Mouse (Mus musculus) MEL (cell line): Measurements from ENCODE around the gene Trem2. TPM values are rescaled to one million over a fixed set of nuclear protein-coding genes. Genes with fewer than 3 reads are reported as not detected.
"Not testable (repeated sequence)": the region's sequence is repeated elsewhere in the genome, so short reads cannot be mapped to it uniquely, and the experiment has no call there.

ENCODE experiments used
- DNase-seq: peaks from one replicate; pipeline ENCODE4 v3.0.0; 2011; ENCODE audit warnings: low read depth, low spot score
- H3K27ac ChIP-seq: 2 replicates; pipeline ENCODE4 v1.5.1; 2012; ENCODE audit warnings: low read depth, mild to moderate bottlenecking, control low read depth, low read length, moderate library complexity; ENCODE audit not compliant: control insufficient read depth
- H3K27me3 ChIP-seq, 2 experiments: fragments of 150-350 bp in 1 of 2; sonication (generic) in 1 of 2; 2 replicates each; pipeline ENCODE4 v1.6.1; 2012; ENCODE audit warnings: low read length in 2 of 2, mild to moderate bottlenecking in 2 of 2, improper control_type of control experiment in 1 of 2, moderate library complexity in 1 of 2; ENCODE audit not compliant: insufficient read depth in 2 of 2, control insufficient read depth in 1 of 2
- H3K36me3 ChIP-seq, 2 experiments: 2 replicates each; pipeline ENCODE4 v1.6.1; 2012 to 2014; ENCODE audit warnings: low read length in 2 of 2, improper control_type of control experiment in 1 of 2, inconsistent platforms in 1 of 2, mild to moderate bottlenecking in 1 of 2; ENCODE audit not compliant: insufficient read depth in 2 of 2, control insufficient read depth in 1 of 2
- H3K4me1 ChIP-seq, 2 experiments: fragments of 150-350 bp in 1 of 2; sonication (generic) in 1 of 2; 2 replicates each; pipeline ENCODE4 v1.6.1; 2012; ENCODE audit warnings: low read length in 2 of 2, improper control_type of control experiment in 1 of 2, mild to moderate bottlenecking in 1 of 2; ENCODE audit not compliant: insufficient read depth in 2 of 2, control insufficient read depth in 1 of 2
- H3K4me3 ChIP-seq, 2 experiments: fragments of 150-350 bp in 1 of 2; sonication (generic) in 1 of 2; 2 replicates each; pipeline ENCODE4 v1.5.1; 2012; ENCODE audit warnings: low read depth in 2 of 2, low read length in 2 of 2, mild to moderate bottlenecking in 2 of 2, moderate library complexity in 2 of 2, control low read depth in 1 of 2, improper control_type of control experiment in 1 of 2; ENCODE audit not compliant: control insufficient read depth in 1 of 2, insufficient read depth in 1 of 2
- H3K79me2 ChIP-seq: 2 replicates; pipeline ENCODE4 v1.6.1; 2012; ENCODE audit warnings: mild to moderate bottlenecking, low read length, moderate library complexity; ENCODE audit not compliant: control insufficient read depth, poor library complexity, insufficient read depth
- H3K9ac ChIP-seq: 2 replicates; pipeline ENCODE4 v1.6.1; 2012; ENCODE audit warnings: low read depth, mild to moderate bottlenecking, control low read depth, low read length, moderate library complexity; ENCODE audit not compliant: control insufficient read depth, poor library complexity, severe bottlenecking
- H3K9me3 ChIP-seq: fragments of 150-350 bp; sonication (generic); replicated peaks from 2 replicates; pipeline ENCODE4 v1.6.1; 2012; ENCODE audit warnings: mild to moderate bottlenecking, low read length, improper control_type of control experiment, moderate library complexity; ENCODE audit not compliant: insufficient read depth
- BHLHE40 ChIP-seq: IDR thresholded peaks from 2 replicates; pipeline ENCODE4 v1.6.1; 2012; ENCODE audit warnings: low read depth, mild to moderate bottlenecking, inconsistent platforms, low read length, improper control_type of control experiment, borderline replicate concordance
- ELF1 ChIP-seq: IDR thresholded peaks from 2 replicates; pipeline ENCODE4 v1.6.1; 2014; ENCODE audit warnings: low read depth, mild to moderate bottlenecking, inconsistent platforms, low read length, improper control_type of control experiment, moderate library complexity
- EP300 ChIP-seq, 2 experiments: IDR thresholded peaks; 2 replicates each; pipeline ENCODE4 v1.6.1; 2011; ENCODE audit warnings: improper control_type of control experiment in 2 of 2, low read length in 2 of 2, low read depth in 1 of 2, mild to moderate bottlenecking in 1 of 2
- MAFK ChIP-seq: IDR thresholded peaks from 2 replicates; pipeline ENCODE4 v1.6.1; 2011; ENCODE audit warnings: low read depth, mild to moderate bottlenecking, low read length, improper control_type of control experiment, borderline replicate concordance
- MAX ChIP-seq: IDR thresholded peaks from 2 replicates; pipeline ENCODE4 v1.6.1; 2011; ENCODE audit warnings: low read length, improper control_type of control experiment
- MEF2A ChIP-seq: IDR thresholded peaks from 2 replicates; pipeline ENCODE4 v1.6.1; 2014; ENCODE audit warnings: low read depth, mild to moderate bottlenecking, inconsistent platforms, low read length, improper control_type of control experiment; ENCODE audit not compliant: poor library complexity, insufficient replicate concordance, severe bottlenecking; ENCODE audit errors: extremely low read depth
- MYB ChIP-seq: IDR thresholded peaks from 2 replicates; pipeline ENCODE4 v1.6.1; 2011; ENCODE audit warnings: mild to moderate bottlenecking, low read depth, low read length, improper control_type of control experiment
- MYC ChIP-seq: IDR thresholded peaks from 2 replicates; pipeline ENCODE4 v1.6.1; 2011; ENCODE audit warnings: low read depth, mild to moderate bottlenecking, low read length, improper control_type of control experiment, moderate library complexity
- NELFE ChIP-seq: IDR thresholded peaks from 2 replicates; pipeline ENCODE4 v1.6.1; 2011; ENCODE audit warnings: low read depth, low read length, improper control_type of control experiment
- NRF1 ChIP-seq: IDR thresholded peaks from 2 replicates; pipeline ENCODE4 v1.6.1; 2014; ENCODE audit warnings: low read depth, mild to moderate bottlenecking, inconsistent platforms, low read length, improper control_type of control experiment, moderate library complexity; ENCODE audit not compliant: poor library complexity, insufficient read depth, severe bottlenecking
- RAD21 ChIP-seq: IDR thresholded peaks from 2 replicates; pipeline ENCODE4 v1.6.1; 2011; ENCODE audit warnings: mild to moderate bottlenecking, low read depth, low read length, improper control_type of control experiment
- RCOR1 ChIP-seq: IDR thresholded peaks from 2 replicates; pipeline ENCODE4 v1.6.1; 2012; ENCODE audit warnings: low read depth, mild to moderate bottlenecking, inconsistent platforms, low read length, improper control_type of control experiment
- SIN3A ChIP-seq: IDR thresholded peaks from 2 replicates; pipeline ENCODE4 v1.6.1; 2012; ENCODE audit warnings: low read length, improper control_type of control experiment, inconsistent platforms
- TBP ChIP-seq: IDR thresholded peaks from 2 replicates; pipeline ENCODE4 v1.8.0; 2011; ENCODE audit warnings: low read depth, low read length, improper control_type of control experiment
- UBTF ChIP-seq: IDR thresholded peaks from 2 replicates; pipeline ENCODE4 v1.6.1; 2012; ENCODE audit warnings: low read depth, mild to moderate bottlenecking, inconsistent platforms, low read length, improper control_type of control experiment, moderate library complexity, borderline replicate concordance; ENCODE audit not compliant: insufficient read depth
- USF2 ChIP-seq, 2 experiments: IDR thresholded peaks; 2 replicates each; pipeline ENCODE4 v1.6.1; 2011 to 2012; ENCODE audit warnings: improper control_type of control experiment in 2 of 2, low read length in 2 of 2, borderline replicate concordance in 1 of 2, inconsistent platforms in 1 of 2, low read depth in 1 of 2, mild to moderate bottlenecking in 1 of 2; ENCODE audit not compliant: insufficient read depth in 1 of 2
- ZC3H11A ChIP-seq: IDR thresholded peaks from 2 replicates; pipeline ENCODE4 v1.6.1; 2012; ENCODE audit warnings: low read depth, mild to moderate bottlenecking, inconsistent platforms, low read length, improper control_type of control experiment
- polyA plus RNA-seq, 2 experiments: library from polyadenylated mRNA; stranded (reverse) in 1 of 2; unstranded in 1 of 2; fragments of >175 nt in 1 of 2; fragments of >200 nt in 1 of 2; gene quantifications; 2 replicates each; pipeline versions ENCODE4 v1.2.1 to v1.2.4; 2012; ENCODE audit warnings: low replicate concordance in 2 of 2, low read depth in 1 of 2; ENCODE audit not compliant: insufficient read length in 2 of 2, insufficient read depth in 1 of 2, missing spikeins in 1 of 2
- total RNA-seq: library from RNA; depleted of rRNA; stranded (reverse); fragments of 300-350 nt; gene quantifications from 2 replicates; pipeline ENCODE4 v1.2.3, GENCODE M21; 2012

Trem2 gene
- total and polyA plus RNA-seq, 3 experiments = 0.04 to 0.26 TPM; not detected in 1

DNA sequence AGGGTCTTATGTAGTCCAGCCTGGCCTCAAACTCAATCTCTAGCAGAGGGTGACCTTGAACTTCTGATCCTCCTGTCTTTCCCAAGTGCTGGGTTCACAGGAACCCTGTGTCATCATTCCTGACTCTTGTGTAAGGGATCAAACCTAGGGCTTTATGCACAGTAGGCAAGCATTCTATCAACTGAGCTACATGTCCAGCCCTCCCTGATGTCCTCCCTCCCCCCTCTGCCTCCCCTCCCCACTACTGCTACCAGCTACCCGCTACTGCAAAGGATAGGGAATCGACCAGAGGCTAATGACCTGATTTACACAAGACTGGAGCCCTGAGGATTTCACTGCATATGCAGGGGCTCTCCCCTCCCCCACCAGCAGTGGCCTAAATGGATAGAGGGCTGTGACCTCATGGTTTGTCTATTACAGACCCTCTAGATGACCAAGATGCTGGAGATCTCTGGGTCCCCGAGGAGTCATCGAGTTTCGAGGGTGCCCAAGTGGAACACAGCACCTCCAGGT, 4.5 kb downstream of the Trem2 start:
- no peak overlapping the region for H3K27ac ChIP-seq
- H3K27me3 ChIP-seq = no peaks in the 10 kb centered on the region
- no peak for DNase-seq

DNA sequence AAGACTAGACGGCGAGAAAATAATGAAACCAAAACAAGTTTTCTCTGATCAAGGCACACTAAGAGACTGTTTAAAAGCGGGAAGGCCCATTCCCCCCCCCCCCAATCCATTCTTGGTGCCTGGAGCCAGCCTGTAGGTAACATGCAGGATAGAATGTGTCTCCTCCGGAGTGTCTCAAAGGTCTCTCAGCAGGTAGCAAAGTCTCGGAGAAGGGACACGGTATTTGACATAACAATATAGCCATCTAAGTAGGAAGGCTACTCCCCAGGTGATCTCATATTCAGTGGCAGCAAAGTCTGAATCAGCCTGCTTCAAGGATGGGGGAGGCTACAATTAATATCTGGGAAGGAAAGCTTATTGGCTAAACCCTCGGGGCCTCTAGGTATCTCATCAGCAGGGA, 6.8 kb downstream of the Trem2 start:
- not testable (repeated sequence) for H3K36me3 ChIP-seq, H3K27ac ChIP-seq, DNase-seq, H3K27me3 ChIP-seq, H3K9ac ChIP-seq, H3K9me3 ChIP-seq, H3K4me1 ChIP-seq, H3K4me3 ChIP-seq, H3K79me2 ChIP-seq

More for the DNA sequence above, 4.5 kb downstream of the Trem2 start:
- Histone ChIP-seq H3K4me3 (no peak overlapping the region), H3K4me1 (peaks cover 0 to 7% of the 10 kb centered on the region in 2 experiments; a peak in 1 of 4 replicates), H3K9ac (no peak overlapping the region), H3K79me2 (no peaks in the 10 kb centered on the region), H3K36me3 (no peaks in the 10 kb centered on the region; a peak in 1 of 4 replicates), H3K9me3 (no peaks in the 10 kb centered on the region)
- TF ChIP-seq NELFE (no peak), RAD21 (no peak), TBP (no peak), SIN3A (no peak), NRF1 (no peak), ELF1 (no peak), MYB (no peak), UBTF (no peak), MYC (no peak), MAX (no peak), RCOR1 (no peak), MEF2A (no peak), EP300 (IDR thresholded peaks at IDR 0.05; ENCODE audit: low read depth in 1 of 2, low read length in 2 of 2) (no peak), MAFK (no peak), ZC3H11A (no peak), BHLHE40 (no peak), USF2 (IDR thresholded peaks at IDR 0.05; ENCODE audit: borderline replicate concordance in 1 of 2, insufficient read depth in 1 of 2, low read depth in 1 of 2, low read length in 2 of 2) (no peak)
